Mouse (Mus musculus) CD4-positive, CD25-positive, alpha-beta regulatory T cell, adult 2 months (primary cell): ENCODE data around the gene Nup210l.

Experiments used
- DNase-seq: peaks from one replicate; pipeline ENCODE4 v3.0.0-alpha.2; 2012; ENCODE audit warnings: low read depth, low spot score

The Nup210l gene

GRCm38 (mm10) chr3:90159757-90160156 is 55.8 kb downstream of the Nup210l start:
- no peak for DNase-seq

GRCm38 (mm10) chr3:90161541-90161940 is 57.6 kb downstream of the Nup210l start:
- DNase-seq, result no peak

GRCm38 (mm10) chr3:90179566-90179965 is 75.6 kb downstream of the Nup210l start:
- DNase-seq, result no peak

GRCm38 (mm10) chr3:90183581-90183980 is 79.6 kb downstream of the Nup210l start:
- DNase-seq, result no peak

- DNase-seq, result no peak
Observed at GRCm38 (mm10) chr3:90190859-90191510, 87.1 kb downstream of the Nup210l start.

- no peak for DNase-seq
Observed at GRCm38 (mm10) chr3:90194759-90195158, 90.8 kb downstream of the Nup210l start.

- DNase-seq, result no peak
Observed at GRCm38 (mm10) chr3:90195644-90196043, 91.7 kb downstream of the Nup210l start.

- no peak for DNase-seq
Observed at GRCm38 (mm10) chr3:90197548-90197947, 93.6 kb downstream of the Nup210l start.

GRCm38 (mm10) chr3:90202884-90203283 is 99.0 kb downstream of the Nup210l start:
- DNase-seq, result no peak

- DNase-seq, result no peak
Observed at GRCm38 (mm10) chr3:90203619-90204018, 99.7 kb downstream of the Nup210l start.

- no peak for DNase-seq
Observed at GRCm38 (mm10) chr3:90204582-90204981, 100.7 kb downstream of the Nup210l start.

GRCm38 (mm10) chr3:90208662-90209061 is 104.7 kb downstream of the Nup210l start:
- DNase-seq, result no peak

- DNase-seq, result no peak
Observed at GRCm38 (mm10) chr3:90209908-90210566, 106.1 kb downstream of the Nup210l start.

GRCm38 (mm10) chr3:90211475-90212398 is 107.8 kb downstream of the Nup210l start:
- DNase-seq, result peak; percentile 41

GRCm38 (mm10) chr3:90212723-90213122 is 108.8 kb downstream of the Nup210l start:
- peak; percentile 18 for DNase-seq

- peak; percentile 96 for DNase-seq
Observed at GRCm38 (mm10) chr3:90213377-90213866, 109.5 kb downstream of the Nup210l start, which contains the start of the genes Rps27 and Rab13. Gene Rps27, minus strand, starts transcription at chr3:90213651. Gene Rab13, plus strand, starts transcription at chr3:90213695.

GRCm38 (mm10) chr3:90213956-90214684 is 110.2 kb downstream of the Nup210l start:
- DNase-seq, result peak; percentile 20

- DNase-seq, result peak; percentile 56
Observed at GRCm38 (mm10) chr3:90215825-90216380, 112.0 kb downstream of the Nup210l start.

- DNase-seq, result peak; percentile 84
Observed at GRCm38 (mm10) chr3:90220088-90220487, 116.2 kb downstream of the Nup210l start.

GRCm38 (mm10) chr3:90220531-90220951 is 116.6 kb downstream of the Nup210l start:
- DNase-seq, result no peak

- no peak for DNase-seq
Observed at GRCm38 (mm10) chr3:90221123-90221522, 117.2 kb downstream of the Nup210l start.
